Mouse (Mus musculus) right cerebral cortex, postnatal 4 days (tissue): ENCODE results near the gene Pex16.
"Not testable (repeated sequence)": the region's sequence is repeated elsewhere in the genome, so short reads cannot be mapped to it uniquely, and the experiment has no call there.

Experiments used
- DNase-seq: peaks from one replicate; pipeline ENCODE4 v3.0.0-alpha.2; 2022

The Pex16 gene

DNA sequence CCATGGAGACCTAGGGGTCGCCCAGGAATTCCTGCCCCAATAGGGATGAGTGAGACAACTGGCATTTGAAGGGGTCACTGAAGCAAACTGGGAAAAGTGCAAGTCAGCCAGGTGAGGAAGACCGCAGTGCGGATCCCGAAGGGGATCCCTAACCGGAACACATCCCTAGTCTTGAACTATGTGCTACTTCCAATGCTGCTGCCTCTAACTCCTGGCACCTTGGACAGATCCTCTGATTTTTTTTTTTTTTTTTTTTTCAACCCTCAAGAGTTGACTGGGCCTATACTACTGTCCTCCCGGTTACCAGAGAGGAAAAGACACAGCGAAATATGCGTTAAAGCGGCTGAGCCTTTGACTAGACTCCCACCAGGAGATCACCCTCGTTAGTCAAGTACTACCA is 15.2 kb downstream of the Pex16 start:
- DNase-seq: no peak

DNA sequence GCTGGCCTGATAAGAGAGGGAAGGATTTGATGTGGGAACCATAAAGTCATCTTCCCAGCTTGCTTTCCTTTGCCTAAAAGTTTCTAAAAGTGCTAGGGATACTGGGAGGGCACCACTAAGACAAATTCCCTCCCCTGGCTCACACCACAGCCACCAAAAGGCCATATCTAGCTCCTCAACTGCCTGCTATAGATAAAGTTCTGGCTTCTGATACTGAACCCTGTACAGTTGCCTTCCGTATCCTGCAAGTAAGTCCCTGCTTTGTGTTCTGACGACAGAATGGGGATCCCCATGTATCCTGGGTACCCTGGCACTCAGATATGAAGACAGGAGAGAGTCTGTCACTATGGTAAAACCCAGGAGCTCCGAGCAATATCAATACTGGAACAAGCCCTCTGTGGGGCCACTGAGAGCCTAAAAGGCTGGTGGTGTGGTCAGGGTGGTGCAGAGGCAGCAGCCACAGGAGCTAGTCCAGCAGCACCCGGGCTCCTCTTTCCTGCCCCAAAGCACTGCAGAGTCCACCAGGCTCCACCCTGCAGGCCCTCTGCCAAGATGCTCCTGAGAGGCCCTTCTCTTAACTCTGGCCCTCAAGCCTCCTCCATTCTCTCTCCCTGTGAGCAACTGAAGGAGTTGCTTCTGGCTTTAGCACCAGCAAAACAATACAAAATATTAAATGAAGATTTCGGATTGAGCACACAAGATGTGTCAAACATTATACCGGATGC is 15.9 kb downstream of the Pex16 start:
- no peak for DNase-seq

DNA sequence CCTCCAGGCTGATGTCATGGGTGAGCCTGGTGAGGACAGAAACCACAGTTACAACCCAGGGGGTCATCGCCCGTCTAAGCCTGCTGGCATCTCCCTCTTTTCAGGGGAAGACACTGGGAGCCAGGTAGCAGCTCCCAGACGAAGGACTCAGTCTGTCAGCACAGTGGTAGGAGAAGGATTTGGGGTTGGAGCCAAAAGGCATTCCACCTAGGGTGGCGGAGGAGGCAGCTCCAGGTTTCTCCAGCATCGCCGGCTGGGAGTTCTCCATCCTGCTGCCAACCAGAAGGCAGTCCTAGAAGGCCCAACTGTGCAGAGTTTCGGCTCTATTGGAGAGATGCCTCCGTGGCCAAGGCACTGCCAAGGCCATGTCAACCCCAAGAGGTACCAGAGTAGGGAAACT is 16.6 kb downstream of the Pex16 start:
- DNase-seq: no peak

DNA sequence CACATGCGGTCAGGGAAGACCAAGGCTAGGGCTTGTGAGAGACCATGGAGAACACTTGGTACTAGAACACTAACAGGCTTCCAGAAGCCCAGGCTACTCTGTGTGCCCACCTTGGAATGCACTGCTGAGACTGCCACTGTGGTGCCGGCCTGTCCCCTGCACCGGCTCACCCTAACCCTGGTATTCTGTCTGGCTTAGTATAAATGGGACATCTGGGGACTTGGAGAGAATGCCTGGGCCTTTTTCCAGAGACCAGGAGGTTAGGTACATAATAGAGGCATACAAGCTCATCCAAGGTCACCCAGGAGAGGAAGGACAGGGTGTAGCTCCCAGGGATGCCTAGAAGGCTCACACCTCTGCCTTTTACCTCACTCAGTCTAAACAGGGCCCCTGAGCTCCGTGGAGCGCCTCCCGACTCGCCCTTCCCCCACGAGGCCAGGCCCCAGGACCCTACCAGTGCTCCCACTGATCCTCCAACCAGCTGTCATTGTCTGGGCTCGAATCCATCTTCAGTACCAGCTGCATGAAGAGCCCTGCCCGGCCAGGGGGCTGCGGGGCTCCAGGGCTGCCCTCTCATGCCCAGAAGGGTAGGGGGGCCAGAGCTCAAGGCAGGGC is 17.3 kb downstream of the Pex16 start:
- no peak for DNase-seq

DNA sequence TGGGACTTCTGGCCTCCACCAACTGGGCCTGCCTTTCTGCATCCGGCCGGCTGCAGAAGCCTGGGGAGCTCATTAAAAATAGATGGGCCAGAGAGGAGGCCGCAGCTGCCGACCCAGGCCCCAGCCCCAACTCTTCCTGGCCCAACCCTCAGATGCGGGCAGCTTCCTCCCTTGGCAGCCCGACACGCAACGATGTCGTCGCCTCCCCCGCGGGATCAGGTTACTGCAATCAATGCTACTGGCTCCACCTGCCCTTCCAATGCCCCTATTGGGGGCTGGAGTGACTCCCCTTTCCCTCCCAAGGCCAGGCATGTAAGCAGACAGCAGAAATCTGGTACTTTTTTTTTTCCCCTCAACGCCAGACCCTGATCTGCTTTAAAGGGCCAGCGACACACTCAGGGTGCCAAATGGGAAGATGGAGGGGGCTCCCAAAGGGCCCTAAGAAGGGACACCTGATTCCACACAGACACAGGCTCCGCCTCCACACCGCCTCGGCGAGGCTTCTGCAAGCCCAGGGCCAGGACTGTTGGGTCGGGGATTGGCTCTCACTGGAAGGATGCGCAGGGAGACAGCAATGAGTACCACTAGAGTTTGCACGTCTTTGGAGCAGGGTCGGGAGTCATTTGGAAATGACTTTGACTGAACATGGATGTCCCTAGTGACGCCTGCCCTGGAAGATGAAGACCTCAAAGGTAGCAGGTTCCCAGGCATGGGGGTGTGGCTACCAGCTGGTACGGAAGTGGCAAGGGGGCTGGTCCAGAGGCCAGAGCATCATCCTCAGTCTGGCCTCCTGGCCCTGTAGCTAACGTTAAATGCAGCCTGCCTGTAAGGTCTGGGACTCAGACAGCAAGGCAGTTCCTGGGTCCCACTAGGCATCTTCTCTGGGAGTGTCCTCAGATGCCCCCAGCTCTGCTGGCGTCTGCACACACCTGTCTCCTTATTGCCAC is 18.1 kb downstream of the Pex16 start:
- DNase-seq: no peak

DNA sequence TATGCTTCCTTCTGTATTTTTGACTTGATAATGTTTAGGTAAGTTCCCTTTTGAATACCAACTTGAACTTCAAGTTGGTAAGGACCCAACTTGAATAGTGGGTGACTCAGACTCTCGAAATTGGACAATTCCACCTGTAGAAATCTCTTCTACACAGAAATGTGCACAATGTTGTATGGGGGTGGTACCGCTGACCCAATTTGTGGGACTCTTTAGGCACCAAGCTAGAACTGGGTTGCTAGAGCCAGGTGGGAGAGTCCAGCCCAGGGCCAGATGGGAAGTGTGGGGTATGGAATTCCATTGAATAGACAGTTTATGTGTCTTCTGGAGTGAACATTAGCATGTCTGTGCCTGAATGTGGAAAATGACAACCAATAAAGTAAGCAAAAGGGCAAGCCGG is 21.1 kb downstream of the Pex16 start:
- DNase-seq: no peak

DNA sequence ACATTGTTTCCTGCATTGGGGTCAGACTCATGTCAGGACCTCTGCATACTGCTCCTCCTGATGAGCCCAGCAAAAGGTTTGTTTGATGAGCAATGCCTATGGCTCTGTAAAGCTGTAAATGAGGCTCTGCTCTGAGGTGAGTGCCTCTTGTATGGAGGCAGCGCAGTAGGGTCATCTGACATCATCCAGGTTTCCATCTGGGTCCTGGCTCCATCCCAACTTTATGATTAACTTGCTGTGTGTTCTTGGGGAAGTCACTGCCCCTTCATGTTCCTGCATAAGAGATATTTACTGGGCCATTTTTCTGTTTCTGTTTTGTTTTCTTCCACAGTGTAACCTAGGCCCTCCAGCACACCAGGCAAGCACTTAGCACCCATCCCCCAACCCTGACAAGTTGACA is 23.0 kb downstream of the Pex16 start:
- DNase-seq: no peak

DNA sequence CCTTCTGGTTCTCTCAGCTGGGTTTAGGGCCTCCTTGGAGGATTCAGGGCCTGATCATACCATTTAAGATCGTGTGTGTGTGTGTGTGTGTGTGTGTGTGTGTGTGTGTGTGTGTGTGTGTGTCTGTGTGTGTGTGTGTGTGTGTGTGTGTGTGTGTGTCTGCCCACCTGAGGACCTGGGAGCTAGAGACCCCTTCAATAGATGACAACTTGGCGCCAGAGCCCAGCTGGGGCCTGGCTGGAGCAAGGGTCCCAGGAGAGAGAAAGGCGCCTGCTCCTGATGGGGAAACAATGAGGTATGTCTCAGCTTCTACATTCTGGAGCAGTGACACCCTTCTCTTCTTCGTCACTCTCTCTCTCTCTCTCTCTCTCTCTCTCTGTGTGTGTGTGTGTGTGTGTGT is 25.4 kb downstream of the Pex16 start:
- DNase-seq: not testable (repeated sequence)

DNA sequence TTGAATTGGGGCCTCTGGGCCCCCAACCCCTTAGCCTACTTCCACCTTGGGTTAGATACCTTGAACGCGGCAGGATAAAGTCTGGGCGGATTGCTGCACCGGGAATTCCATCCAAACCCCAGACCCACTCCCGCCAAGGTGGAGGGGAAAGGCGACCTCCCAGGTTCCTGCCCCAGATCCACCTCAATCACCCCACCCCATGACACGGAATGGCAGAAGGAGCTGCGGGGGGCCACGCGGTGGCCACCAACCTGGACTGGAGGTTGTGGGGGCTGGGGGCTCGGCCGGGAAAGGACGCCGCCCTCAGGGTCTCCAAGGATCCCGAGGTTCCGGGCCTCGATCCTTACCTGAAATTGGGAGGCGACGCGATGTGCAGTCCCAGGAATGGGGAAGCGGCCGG is 26.2 kb downstream of the Pex16 start:
- DNase-seq: no peak

DNA sequence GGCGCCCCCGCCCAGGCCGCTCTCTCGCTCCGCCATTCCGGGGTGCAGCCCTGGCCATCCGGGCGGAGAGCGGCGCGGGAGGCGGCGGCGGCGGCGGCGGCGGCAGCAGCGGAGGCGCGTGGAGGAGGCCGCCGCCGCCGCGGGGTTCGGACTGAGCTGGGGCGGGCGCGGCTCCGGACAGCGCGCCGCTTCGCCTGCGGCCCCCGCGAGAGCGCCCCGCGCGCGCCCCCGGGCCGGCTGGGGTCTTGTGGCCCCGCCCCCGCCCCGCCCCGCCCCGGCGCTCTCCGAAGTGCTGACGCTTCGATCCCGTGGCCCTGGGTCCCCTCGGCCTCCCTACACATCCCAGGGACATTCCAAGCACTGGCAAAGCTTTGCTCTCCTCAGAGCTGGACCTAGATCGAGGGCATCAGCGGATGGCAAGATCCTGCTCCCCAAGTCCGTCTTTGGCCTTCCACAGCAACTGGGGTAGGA is 26.6 kb downstream of the Pex16 start, which contains the start of gene Mapk8ip1:
Mapk8ip1 (minus strand) TSS at position 173 of the 471 bp plus-strand sequence.
- peak; percentile 53 for DNase-seq

DNA sequence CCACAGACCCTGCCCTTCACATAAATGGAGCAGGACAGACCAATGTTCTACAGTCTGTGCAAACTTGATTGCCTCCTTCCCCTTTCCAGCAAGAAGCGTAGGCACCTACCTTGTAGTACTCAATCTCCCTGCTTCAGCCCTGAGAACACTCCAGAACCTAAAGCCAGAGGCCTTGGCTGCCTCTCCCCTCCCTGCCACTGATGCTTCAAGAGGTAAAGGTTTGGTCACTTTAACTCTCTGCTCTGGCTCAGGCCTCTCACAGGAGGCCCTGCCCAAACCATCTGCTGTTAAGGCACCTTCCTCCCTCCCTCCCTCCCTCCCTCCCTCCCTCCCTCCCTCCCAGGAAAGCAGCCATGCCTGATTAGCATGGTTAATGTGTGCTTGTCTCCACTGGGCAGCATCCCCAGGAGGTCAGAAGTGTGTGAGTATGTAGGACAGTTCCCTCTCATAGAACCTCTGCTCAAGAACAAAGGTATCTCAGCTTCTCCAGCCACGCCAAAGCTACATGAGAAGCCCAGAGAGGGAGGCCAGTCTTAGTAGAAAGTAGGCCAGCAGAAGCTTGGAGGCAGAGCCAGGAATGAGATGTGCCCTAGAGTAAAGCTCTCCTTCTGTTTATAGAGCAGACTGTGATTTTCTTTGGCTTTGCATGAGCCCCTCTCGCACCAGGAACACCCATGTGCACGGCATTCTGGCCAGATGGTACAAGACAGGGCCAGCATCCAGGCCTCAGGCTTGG is 28.3 kb downstream of the Pex16 start:
- no peak for DNase-seq

DNA sequence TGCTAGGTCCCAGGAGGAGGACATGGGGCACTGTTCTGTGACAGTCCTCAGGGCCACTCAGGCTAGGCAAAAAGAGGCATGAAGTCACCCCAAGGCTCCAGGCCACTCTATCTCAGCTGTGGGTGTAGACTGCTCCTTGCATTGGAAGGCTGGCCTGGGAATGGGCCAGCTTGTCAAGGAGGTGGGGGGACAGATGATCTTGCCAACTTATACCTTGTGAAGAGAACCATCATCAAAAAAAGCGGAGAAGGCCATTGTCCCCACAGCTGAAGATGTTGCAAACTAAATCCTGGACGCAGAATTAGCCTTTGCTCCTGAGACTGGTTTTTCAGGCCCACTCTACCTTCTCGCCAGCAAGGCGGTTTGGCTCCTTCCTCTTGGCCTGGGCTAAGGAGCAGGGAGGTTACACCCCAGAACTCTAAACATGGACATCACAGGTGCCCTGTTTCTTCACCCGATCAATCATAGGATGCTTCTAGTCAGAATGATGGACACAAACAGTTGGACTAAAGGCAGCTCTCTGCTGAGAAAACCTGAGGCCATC is 29.4 kb downstream of the Pex16 start:
- no peak for DNase-seq

DNA sequence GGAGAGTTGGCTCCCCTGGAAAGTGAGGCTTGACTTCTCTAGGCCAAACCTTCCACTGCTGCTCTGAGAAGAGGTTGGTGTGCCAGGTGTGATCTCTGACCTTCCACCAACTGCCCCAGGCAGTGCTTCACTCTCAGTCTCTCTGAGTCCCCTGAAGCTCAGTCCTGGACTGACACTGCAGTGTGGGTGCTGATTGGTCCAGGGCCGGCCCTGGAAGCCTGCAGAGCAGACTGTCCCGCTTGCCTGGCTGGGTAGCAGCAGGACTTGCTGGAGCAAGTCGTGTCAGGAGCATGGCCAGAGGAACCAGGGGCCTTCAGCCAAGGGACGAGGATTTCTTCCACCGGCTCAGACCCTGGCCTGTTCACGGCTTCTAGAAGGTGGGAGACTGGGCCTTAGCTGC is 30.3 kb downstream of the Pex16 start:
- DNase-seq: no peak

DNA sequence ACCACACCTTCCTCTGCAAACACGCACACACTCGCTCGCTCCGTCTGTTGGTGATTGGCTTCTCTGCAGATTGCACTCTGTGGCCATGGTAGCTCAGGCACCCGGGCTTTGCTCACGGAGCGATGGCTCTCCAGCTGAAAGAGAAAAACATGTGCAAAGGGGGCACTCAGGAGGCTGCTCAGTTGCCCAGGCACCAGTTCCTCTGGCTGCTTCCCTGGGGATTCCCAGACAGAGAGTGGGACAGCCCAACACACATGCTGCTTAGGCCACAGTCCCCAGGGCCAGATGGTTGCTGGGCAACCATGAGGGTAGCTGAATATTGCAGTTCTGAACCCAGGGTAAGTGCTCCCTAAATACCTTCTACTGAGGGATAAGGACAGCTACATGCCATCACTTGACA is 31.2 kb downstream of the Pex16 start:
- no peak for DNase-seq

DNA sequence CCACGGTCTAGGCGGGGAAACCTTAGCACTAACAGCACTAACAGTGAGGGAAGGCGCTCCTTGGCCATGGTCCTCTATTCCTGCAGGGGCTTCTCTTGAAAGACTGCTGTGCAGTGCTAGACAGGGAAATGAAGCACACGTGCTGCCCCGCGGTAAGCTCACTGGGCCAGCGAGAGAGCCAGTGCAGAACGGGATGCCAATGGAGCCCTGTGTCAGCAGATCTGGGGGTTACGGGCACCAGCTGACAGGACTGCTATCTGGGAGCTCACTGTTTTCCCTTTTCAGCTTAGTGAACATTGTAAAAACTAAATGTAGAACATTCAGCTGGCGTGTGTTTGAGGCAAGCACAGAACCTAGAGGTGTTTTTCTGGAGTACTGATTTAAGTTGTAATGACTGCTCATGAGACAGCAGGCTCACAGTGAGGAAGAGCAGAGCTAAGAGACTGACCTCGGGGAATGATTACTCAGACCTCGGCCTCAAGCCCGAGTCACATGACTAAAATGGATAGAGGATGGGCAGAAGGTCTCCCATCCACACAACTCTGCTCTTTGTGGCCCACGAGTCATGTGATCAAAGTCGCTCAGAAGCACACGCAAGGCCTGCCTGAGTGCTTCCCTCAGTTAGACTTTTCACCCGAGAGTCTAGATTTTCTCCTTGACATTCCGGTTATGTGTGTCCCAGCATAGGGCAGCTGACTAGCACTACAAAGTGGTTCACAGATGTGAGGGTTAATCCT is 34.0 kb downstream of the Pex16 start:
- DNase-seq: no peak

DNA sequence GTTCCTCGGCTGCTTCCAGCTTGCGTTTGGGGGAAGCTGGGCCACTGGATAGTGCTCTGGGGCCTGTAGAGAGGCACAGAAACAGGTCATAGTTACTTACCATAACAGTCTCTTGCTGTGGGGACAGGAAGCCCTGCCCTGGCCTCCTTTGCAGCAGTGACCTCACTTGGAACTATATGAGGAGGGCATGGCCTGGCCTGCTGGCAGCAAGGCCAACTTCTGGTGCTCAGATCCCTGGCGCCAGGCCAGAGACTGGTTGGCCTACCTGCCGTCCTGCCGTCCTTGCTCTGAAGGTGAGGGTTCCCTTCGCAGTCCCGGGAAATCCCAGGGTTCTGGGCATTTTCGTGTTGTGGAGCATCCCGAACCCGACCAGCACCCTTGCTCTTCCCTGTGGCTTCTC is 37.2 kb downstream of the Pex16 start:
- DNase-seq: no peak

DNA sequence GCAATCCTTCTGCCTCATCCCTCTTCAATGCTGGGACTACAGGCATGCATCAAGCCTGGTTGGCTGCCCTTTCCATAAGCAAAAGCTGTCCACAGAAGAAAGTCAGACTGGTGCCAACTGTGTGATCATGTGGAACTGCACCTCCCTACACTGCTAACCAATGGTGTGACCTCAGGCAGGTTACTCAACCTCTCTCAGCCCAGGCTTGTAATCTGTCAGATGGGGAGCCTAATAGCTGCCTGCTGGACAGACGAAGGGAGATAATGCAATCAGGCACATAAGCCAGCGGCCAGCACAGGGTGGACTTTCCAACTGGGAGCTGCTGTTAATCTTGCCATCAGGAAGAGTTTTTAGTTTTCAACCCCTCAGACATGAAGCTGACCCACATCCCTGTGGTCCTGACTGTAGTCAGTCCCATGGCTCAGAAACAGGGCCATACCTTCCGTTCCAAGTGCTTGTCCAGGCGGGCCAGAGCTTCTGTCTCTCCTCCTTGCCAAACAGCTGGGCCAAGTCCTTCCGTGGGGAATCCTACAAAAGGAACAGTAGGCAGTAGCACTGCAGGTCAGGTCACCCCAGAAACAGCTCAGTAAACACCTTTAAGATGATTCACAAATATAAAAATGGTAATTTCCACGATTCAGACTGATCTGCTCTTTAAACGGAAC is 47.4 kb downstream of the Pex16 start:
- no peak for DNase-seq

DNA sequence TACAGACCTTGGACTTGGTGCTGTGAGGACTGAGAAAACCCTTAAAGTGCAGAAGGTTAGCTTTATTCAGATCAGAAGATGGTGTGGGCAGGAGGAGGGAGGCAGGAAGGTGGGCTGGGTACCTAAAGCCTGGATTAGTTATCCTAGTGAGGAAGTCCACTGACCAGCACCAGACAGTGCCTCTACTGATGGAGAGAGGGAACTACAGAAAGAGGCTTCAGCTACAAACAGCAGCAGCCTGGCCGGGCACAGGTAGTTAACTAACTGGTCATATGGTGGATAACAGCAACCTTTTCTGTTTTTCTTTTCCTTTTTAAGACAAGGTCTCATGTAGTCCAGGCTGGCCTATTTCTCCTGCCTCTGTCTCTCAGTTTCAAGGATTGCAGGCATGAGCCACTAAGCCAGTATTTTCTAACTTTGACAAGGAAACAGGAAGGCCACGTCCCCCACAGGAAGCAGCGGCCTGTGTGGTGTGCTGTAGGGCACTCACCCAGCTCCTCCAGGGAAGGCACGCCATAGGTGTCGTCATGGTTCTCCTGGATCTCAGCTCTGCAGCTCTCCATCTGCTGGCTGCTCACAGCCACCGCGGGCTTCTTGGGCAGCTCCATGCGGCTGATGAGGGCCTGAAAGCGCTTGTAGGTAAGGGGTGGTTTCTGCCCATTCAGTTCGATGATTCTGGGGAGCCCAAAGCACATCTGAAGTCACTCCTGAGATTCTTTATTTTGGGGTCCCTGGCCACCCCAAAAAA is 48.1 kb downstream of the Pex16 start:
- DNase-seq: no peak

DNA sequence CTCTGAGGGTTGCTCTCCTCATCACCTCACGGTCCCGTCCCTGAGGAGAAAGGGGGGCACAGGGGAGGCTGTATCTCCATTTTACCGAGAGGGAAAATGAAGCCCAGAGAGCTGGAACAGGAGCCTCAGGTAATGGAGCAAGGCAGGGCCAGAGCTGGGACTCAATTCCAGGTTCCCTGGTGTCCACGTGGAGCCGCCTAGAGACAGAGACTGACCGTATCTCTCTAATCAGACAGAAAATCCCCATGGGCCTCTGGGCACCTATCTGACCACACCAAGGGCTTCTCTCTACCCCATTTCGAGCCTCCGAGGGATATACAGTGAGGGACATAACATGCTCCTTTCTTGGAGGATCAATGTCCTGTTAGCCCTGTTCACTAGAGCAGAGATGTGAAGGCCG is 48.7 kb downstream of the Pex16 start:
- no peak for DNase-seq

DNA sequence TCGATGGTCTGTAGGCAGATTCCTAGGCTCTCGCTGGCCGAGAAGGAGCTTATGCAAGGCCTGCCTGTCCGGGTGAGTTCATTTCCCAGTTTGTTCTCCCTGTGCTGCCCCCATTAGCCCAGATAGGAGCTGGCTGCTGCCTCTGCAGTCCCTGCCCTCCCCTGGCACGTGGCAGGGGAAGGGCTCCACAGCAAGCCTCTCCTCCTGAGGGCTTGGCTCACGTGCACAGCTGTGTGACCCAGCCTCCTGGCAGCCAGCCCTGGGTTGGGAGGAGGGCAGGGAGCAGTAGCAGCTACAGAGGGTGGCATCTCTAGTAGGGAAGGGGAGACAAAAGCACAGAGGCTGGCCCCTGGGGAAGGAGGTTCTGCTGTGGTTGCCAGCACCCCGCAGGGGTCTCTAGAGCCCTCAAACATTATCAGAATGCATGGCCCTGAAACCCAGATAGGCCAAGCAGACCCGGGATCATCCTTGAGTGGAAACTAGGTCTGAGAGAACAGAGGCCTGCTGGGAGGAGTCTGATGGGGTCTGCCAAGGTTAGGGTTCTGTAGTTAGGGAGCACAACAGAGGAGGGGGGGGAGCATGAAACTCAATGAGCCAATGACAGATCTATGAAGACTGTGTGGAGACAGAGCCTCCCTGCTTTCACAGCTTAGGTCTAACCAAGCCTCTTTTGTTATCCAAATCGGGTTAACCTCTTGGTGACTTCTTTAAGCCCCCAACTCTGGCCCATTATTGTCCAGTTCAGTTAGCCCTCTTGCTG is 49.4 kb downstream of the Pex16 start:
- peak; percentile 72 for DNase-seq
